Mouse (Mus musculus): Measurements from ENCODE around the gene Itch. TPM values are rescaled to one million over a fixed set of nuclear protein-coding genes. Genes with fewer than 3 reads are reported as not detected.
A peak's percentile ranks its signal among the peaks of the same experiment; 100 is the strongest.

Itch gene
- polyA plus RNA-seq, 1 experiment, result 13.9 TPM

GRCm38 (mm10) chr2:155276195-155276594 is 142.9 kb downstream of the Itch start, which contains the start of gene Map1lc3a:
Gene Map1lc3a, plus strand, starts transcription at chr2:155276297.
- peak; percentile 80 for DNase-seq (ENCODE audit: low read depth, low spot score)
- 1% methylated on average over 47 of the region's 47 CpGs for WGBS

Other genes starting within 250 kb of the Itch start
- gene Eif2s2, start 240.6 kb upstream of the Itch start, polyA plus RNA-seq (2012; rRNA removed), result 14.7 and 21.1 TPM in 2 replicates
- gene Gm14226, start 115.2 kb upstream of the Itch start, polyA plus RNA-seq (2012; rRNA removed), result 0.04 and 0.05 TPM in 2 replicates
- gene Ahcy, start 59.0 kb upstream of the Itch start, polyA plus RNA-seq (2012; rRNA removed), result 139 and 157 TPM in 2 replicates
- 256 and 262 TPM in 2 replicates for gene Dynlrb1, start 103.0 kb downstream of the Itch start, polyA plus RNA-seq (2012; rRNA removed)
- 75.9 and 92.6 TPM in 2 replicates for gene Map1lc3a, start 142.8 kb downstream of the Itch start, polyA plus RNA-seq (2012; rRNA removed)
- gene Pigu, start 223.9 kb downstream of the Itch start, polyA plus RNA-seq (2012; rRNA removed), result 41.5 and 42.2 TPM in 2 replicates
- gene Trp53inp2, start 247.6 kb downstream of the Itch start, polyA plus RNA-seq (2012; rRNA removed), result 59.2 and 83.3 TPM in 2 replicates